Mouse (Mus musculus): ENCODE measurements around the gene Cdkal1. TPM values are rescaled to one million over a fixed set of nuclear protein-coding genes. Genes with fewer than 3 reads are reported as not detected.

The Cdkal1 gene
- polyA plus RNA-seq, 1 experiment from 2014 or later = 21.1 TPM

DNA sequence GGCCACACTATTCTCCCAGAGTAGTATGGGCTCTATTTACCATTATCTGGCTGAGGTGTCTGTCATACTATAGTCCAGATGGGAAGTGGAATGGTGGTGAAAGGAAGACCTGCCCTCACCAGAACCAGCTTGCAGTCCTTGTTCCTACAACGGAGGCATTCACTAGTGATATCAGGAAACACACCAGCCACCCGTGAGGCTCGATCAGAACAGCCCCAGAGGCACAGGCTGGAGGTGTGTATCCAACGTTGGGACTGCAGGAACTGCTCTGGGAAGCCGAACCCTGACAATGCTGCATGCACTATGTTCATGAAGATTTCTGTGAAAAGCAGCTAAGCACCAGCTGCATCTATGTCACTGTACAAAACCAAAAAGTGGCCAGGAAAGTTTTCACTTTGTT is 321.9 kb downstream of the Cdkal1 start:
- no peak for ATAC-seq (ENCODE audit: low read depth)
- Histone ChIP-seq H3K9ac (replicated peaks; ENCODE audit: low read depth, low read length) (no peak overlapping the region), H3K9me3 (ENCODE audit: control insufficient read depth, low read length) (no peaks in the 10 kb centered on the region), H3K36me3 (ENCODE audit: control insufficient read depth, insufficient read depth, low read length) (no peaks in the 10 kb centered on the region), H3K27me3 (ENCODE audit: control insufficient read depth, insufficient read depth, low read length) (no peaks in the 10 kb centered on the region), H3K4me1 (ENCODE audit: control insufficient read depth, insufficient read depth, low read length) (no peaks in the 10 kb centered on the region), H3K27ac (ENCODE audit: low read depth, low read length) (no peak overlapping the region), H3K4me3 (ENCODE audit: low read depth, low read length) (no peak overlapping the region), H3K4me2 (ENCODE audit: low read depth, low read length) (no peak overlapping the region)
- WGBS = 88% methylated on average over 5 of the region's 5 CpGs

DNA sequence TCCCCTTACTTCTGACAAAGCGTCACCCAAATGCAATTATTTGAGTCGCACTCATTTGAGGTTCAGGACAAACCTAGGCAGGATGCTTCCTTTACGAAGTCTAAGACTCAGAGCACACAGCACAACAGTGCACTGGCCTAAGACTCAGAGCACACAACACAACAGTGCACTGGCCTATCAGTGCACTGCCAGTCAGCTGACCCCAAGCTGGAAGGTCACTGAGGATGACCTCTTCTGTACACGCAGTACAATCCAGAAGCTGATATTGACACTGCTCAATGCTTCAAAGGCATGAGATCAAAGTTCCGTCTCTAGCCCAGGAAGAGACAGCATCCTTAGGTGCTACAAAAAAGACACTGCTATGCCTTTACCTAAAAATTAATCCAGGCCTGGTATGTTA is 327.1 kb downstream of the Cdkal1 start:
- WGBS = 92% methylated on average over 5 of the region's 5 CpGs
- Histone ChIP-seq H3K27ac (ENCODE audit: low read depth, low read length) (no peak overlapping the region), H3K9ac (replicated peaks; ENCODE audit: low read depth, low read length) (no peak overlapping the region), H3K4me3 (ENCODE audit: low read depth, low read length) (no peak overlapping the region), H3K4me1 (ENCODE audit: control insufficient read depth, insufficient read depth, low read length) (no peaks in the 10 kb centered on the region), H3K36me3 (ENCODE audit: control insufficient read depth, insufficient read depth, low read length) (no peaks in the 10 kb centered on the region), H3K4me2 (ENCODE audit: low read depth, low read length) (no peak overlapping the region), H3K9me3 (ENCODE audit: control insufficient read depth, low read length) (no peaks in the 10 kb centered on the region), H3K27me3 (ENCODE audit: control insufficient read depth, insufficient read depth, low read length) (no peaks in the 10 kb centered on the region)
- no peak for ATAC-seq (ENCODE audit: low read depth)

DNA sequence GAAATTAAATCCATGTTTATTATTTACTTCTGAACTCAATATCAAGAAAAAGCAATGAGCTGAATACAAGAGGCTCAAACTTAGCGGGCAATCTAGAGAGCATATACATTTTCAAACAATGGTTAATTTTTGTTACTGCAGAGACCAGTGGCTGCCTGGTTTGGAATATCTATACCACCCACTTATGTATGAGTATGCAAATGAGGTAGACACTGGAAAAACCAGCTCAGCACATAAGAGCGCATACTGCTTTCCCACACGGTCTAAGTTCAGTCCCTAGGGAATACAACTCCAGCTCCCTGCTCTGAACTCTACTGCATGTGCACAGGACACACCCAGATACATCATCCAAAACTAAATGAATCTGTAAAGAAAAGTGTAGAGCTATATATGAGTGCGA is 334.2 kb downstream of the Cdkal1 start:
- no peak overlapping the region for H3K4me3 ChIP-seq (ENCODE audit: low read depth, low read length)
- no peaks in the 10 kb centered on the region for H3K36me3 ChIP-seq (ENCODE audit: control insufficient read depth, insufficient read depth, low read length)
- no peak overlapping the region for H3K27ac ChIP-seq (ENCODE audit: low read depth, low read length)
- no peaks in the 10 kb centered on the region for H3K4me1 ChIP-seq (ENCODE audit: control insufficient read depth, insufficient read depth, low read length)
- H3K9me3 ChIP-seq (ENCODE audit: control insufficient read depth, low read length) = no peaks in the 10 kb centered on the region
- H3K9ac ChIP-seq (replicated peaks; ENCODE audit: low read depth, low read length) = no peak overlapping the region
- no peaks in the 10 kb centered on the region for H3K27me3 ChIP-seq (ENCODE audit: control insufficient read depth, insufficient read depth, low read length)
- ATAC-seq (ENCODE audit: low read depth) = no peak
- H3K4me2 ChIP-seq (ENCODE audit: low read depth, low read length) = no peak overlapping the region
- 81% methylated on average over 4 of the region's 4 CpGs for WGBS

DNA sequence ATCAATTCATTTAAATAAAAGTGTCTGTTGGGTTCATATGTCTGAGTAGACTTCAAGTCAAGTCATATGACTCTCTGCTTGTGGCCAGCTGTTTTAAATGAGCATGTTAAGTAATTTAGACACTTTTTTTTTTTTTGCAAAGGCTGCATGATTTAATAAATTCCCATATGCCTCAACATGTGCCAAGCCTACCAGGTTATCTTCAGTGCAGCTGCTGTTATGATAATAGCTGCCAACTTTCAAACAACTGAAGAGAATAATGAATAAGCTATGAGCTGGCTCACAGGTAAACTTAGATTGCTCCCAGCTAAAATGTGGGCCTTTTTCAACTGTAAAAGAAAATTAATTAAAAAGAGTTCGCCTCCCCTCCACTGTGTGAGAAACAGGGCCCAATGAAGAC is 341.4 kb downstream of the Cdkal1 start:
- ATAC-seq (ENCODE audit: low read depth) = no peak
- Histone ChIP-seq H3K27me3 (ENCODE audit: control insufficient read depth, insufficient read depth, low read length) (no peaks in the 10 kb centered on the region), H3K9ac (replicated peaks; ENCODE audit: low read depth, low read length) (no peak overlapping the region), H3K4me2 (ENCODE audit: low read depth, low read length) (no peak overlapping the region), H3K36me3 (ENCODE audit: control insufficient read depth, insufficient read depth, low read length) (no peaks in the 10 kb centered on the region), H3K4me3 (ENCODE audit: low read depth, low read length) (no peak overlapping the region), H3K4me1 (ENCODE audit: control insufficient read depth, insufficient read depth, low read length) (no peaks in the 10 kb centered on the region), H3K9me3 (ENCODE audit: control insufficient read depth, low read length) (no peaks in the 10 kb centered on the region), H3K27ac (ENCODE audit: low read depth, low read length) (no peak overlapping the region)
- WGBS = 89% methylated on average over 1 of the region's 1 CpGs

DNA sequence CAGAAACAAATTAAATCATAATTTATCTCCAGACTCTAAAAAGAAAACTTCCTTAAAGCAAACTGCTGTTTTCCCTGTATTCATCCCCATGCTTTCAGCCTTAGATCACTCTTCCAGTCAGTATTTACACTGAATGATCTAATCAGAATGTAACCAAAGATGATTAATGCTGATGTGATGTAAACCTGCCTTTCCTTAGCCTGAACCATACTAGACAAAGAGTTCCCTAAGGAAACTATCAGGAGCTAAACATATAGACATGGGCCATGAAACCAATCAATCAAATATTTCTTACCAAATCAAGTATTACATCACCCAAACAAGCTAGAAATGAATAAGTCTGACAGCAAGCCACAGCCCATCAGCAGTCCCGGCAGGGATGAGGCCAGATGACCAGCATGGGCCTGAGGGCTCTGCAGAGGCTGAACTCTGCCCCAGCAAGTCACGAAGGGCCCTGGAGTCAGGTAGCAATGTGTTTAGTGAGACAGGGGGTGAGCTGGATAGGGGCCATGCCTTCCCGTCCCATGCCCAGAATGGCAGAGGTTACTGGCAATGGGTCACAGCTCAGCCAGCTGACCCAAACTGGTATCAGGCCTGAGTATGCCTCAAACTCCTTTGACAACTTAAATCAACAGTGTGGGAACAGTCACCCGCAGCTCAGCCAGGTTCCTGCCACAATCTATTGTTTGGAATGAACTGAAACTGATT is 350.5 kb downstream of the Cdkal1 start:
- no peak overlapping the region for H3K27ac ChIP-seq (ENCODE audit: low read depth, low read length)
- H3K4me1 ChIP-seq (ENCODE audit: control insufficient read depth, insufficient read depth, low read length) = no peaks in the 10 kb centered on the region
- 56% methylated on average over 4 of the region's 4 CpGs for WGBS
- H3K9me3 ChIP-seq (ENCODE audit: control insufficient read depth, low read length) = no peaks in the 10 kb centered on the region
- H3K36me3 ChIP-seq (ENCODE audit: control insufficient read depth, insufficient read depth, low read length) = no peaks in the 10 kb centered on the region
- no peak overlapping the region for H3K4me2 ChIP-seq (ENCODE audit: low read depth, low read length)
- no peak overlapping the region for H3K9ac ChIP-seq (replicated peaks; ENCODE audit: low read depth, low read length)
- no peak overlapping the region for H3K4me3 ChIP-seq (ENCODE audit: low read depth, low read length)
- H3K27me3 ChIP-seq (ENCODE audit: control insufficient read depth, insufficient read depth, low read length) = no peaks in the 10 kb centered on the region
- no peak for ATAC-seq (ENCODE audit: low read depth)

DNA sequence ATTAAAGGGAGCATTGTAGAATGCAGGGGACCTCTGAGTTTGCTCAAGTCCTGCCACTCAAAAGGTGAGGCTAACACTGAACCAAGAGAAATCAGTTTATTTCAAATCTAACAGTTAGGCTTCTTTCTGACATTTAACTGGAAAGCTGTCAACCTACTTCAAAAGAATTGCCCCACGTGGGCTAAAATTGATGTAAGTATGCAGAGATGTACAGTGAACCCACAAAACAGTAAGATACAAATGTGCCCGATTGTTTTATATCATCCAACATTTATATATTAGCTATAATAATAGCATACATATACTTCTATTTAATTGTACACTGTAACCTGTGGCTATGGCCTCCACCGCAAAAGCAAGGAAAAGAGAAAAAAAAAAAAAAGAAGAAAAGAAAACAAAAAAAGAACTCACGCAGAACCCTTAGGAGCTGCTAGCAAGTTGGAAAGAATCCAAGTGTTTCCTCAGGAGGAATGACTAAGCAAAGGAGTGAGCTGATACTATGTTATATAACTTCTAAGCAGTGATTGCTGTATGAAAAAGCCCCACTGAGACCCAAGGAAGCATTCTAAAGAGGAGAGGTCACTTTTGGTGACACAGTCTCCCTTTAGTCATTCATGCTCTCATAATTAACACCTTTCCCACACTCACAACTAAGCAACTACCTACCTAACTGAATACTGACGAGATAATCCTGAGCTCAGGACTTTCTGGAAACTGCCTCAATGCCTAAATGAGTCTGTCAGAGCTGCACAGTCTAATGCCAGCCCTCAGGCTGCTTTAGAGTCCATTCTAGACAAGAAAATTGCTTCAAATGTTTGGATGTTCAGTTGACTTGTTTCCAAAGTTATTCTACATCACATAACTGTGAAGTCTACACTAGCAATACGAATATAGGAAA is 352.1 kb downstream of the Cdkal1 start:
- H3K27ac ChIP-seq (ENCODE audit: low read depth, low read length) = no peak overlapping the region
- no peak for ATAC-seq (ENCODE audit: low read depth)
- no peaks in the 10 kb centered on the region for H3K4me1 ChIP-seq (ENCODE audit: control insufficient read depth, insufficient read depth, low read length)
- H3K4me3 ChIP-seq (ENCODE audit: low read depth, low read length) = no peak overlapping the region
- H3K4me2 ChIP-seq (ENCODE audit: low read depth, low read length) = no peak overlapping the region
- H3K9ac ChIP-seq (replicated peaks; ENCODE audit: low read depth, low read length) = no peak overlapping the region
- H3K9me3 ChIP-seq (ENCODE audit: control insufficient read depth, low read length) = no peaks in the 10 kb centered on the region
- no peaks in the 10 kb centered on the region for H3K36me3 ChIP-seq (ENCODE audit: control insufficient read depth, insufficient read depth, low read length)
- 71% methylated on average over 6 of the region's 6 CpGs for WGBS
- no peaks in the 10 kb centered on the region for H3K27me3 ChIP-seq (ENCODE audit: control insufficient read depth, insufficient read depth, low read length)

DNA sequence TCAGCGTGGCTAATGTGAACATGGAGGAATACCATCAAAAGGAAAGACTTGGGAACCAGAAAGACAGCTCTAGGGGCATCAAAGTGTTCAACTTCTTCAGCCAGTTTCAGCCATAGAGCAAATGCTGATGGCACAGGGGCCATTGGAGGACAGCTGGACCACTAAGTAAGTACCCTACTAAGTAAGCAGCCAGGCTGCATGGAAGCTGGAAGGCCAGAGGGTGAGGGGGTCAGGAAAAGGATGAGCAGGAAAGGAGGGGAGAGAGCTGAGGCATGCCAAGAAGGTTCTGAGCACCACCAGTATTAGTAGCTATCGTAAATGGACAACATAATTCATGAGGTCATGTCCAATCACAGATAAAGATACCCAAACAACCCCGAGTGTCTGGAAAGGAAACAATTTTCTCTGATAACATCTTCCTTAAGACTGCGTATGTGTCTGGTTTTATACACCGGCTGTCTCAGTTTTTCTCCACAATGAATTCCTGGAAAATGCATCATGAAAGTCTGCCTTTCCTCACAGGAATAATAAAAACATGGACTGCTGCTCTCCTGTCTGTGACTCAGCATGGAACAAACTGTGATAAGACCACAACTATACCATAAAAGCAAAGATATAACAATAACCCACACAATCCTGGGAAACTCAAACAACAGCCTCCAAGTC is 352.9 kb downstream of the Cdkal1 start:
- Histone ChIP-seq H3K27me3 (ENCODE audit: control insufficient read depth, insufficient read depth, low read length) (no peaks in the 10 kb centered on the region), H3K4me3 (ENCODE audit: low read depth, low read length) (no peak overlapping the region), H3K9ac (replicated peaks; ENCODE audit: low read depth, low read length) (no peak overlapping the region), H3K4me1 (ENCODE audit: control insufficient read depth, insufficient read depth, low read length) (no peaks in the 10 kb centered on the region), H3K4me2 (ENCODE audit: low read depth, low read length) (no peak overlapping the region), H3K9me3 (ENCODE audit: control insufficient read depth, low read length) (no peaks in the 10 kb centered on the region), H3K36me3 (ENCODE audit: control insufficient read depth, insufficient read depth, low read length) (no peaks in the 10 kb centered on the region), H3K27ac (ENCODE audit: low read depth, low read length) (no peak overlapping the region)
- no peak for ATAC-seq (ENCODE audit: low read depth)
- 73% methylated on average over 5 of the region's 5 CpGs for whole genome bisulfite sequencing

DNA sequence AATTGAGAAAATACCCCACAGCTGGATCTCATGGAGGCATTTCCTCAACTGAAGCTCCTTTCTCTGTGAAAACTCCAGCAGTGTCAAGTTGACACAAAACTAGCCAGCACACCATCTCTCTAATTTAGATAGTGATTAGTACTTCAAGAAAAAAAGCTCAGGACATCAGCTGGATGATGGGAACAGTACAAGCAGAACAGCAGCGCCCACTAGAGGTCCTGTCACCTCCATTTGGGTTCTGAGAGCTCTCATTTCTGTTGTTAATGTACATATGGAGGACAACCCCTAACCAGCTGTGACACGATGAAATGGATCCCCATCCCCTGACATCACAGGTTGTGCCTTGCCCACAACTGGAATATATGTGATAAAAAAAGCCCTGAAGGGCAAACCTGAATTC is 354.3 kb downstream of the Cdkal1 start:
- Histone ChIP-seq H3K27ac (ENCODE audit: low read depth, low read length) (no peak overlapping the region), H3K9me3 (ENCODE audit: control insufficient read depth, low read length) (no peaks in the 10 kb centered on the region), H3K36me3 (ENCODE audit: control insufficient read depth, insufficient read depth, low read length) (no peaks in the 10 kb centered on the region), H3K9ac (replicated peaks; ENCODE audit: low read depth, low read length) (no peak overlapping the region), H3K27me3 (ENCODE audit: control insufficient read depth, insufficient read depth, low read length) (no peaks in the 10 kb centered on the region), H3K4me3 (ENCODE audit: low read depth, low read length) (no peak overlapping the region), H3K4me2 (ENCODE audit: low read depth, low read length) (no peak overlapping the region), H3K4me1 (ENCODE audit: control insufficient read depth, insufficient read depth, low read length) (no peaks in the 10 kb centered on the region)
- no peak for ATAC-seq (ENCODE audit: low read depth)
- 65% methylated on average over 2 of the region's 2 CpGs for WGBS

DNA sequence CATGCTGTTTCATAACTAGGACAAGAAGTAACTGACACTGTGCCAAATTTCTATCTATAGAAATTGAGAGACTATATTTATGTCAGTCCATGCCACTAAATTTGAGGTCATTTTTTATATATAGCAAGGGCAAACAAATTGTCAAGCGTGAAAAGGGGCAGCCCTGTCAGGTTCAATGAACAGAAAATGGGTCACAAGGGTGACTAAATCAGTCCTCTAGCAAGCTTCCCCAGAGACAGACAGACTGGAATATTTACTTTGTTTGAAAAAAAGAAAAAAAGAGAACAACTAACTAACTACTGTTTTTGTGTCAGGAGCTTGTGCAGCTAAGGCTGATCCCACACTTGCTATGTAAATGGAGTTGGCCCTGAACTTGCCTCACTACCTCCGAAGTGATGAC is 355.7 kb downstream of the Cdkal1 start:
- ATAC-seq (ENCODE audit: low read depth) = no peak
- Histone ChIP-seq H3K27me3 (ENCODE audit: control insufficient read depth, insufficient read depth, low read length) (no peaks in the 10 kb centered on the region), H3K4me2 (ENCODE audit: low read depth, low read length) (no peak overlapping the region), H3K9ac (replicated peaks; ENCODE audit: low read depth, low read length) (no peak overlapping the region), H3K4me1 (ENCODE audit: control insufficient read depth, insufficient read depth, low read length) (no peaks in the 10 kb centered on the region), H3K4me3 (ENCODE audit: low read depth, low read length) (no peak overlapping the region), H3K9me3 (ENCODE audit: control insufficient read depth, low read length) (no peaks in the 10 kb centered on the region), H3K36me3 (ENCODE audit: control insufficient read depth, insufficient read depth, low read length) (no peaks in the 10 kb centered on the region), H3K27ac (ENCODE audit: low read depth, low read length) (no peak overlapping the region)
- 70% methylated on average over 2 of the region's 2 CpGs for WGBS

Measured in neural tube, embryonic 14.5 days (tissue).